Mouse (Mus musculus) WW6 (cell line): ENCODE results near the gene Gnl1.
"Not testable (repeated sequence)": the region's sequence is repeated elsewhere in the genome, so short reads cannot be mapped to it uniquely, and the experiment has no call there.

Experiments used
- DNase-seq: peaks from one replicate; pipeline ENCODE4 v3.0.0-alpha.2; 2013; ENCODE audit warnings: low read depth, low spot score

Gene Gnl1

GRCm38 (mm10) chr17:35994175-35994878, 14.7 kb downstream of the Gnl1 start:
- no peak for DNase-seq

- DNase-seq = no peak
These were observed 15.2 kb downstream of the Gnl1 start for GRCm38 (mm10) chr17:35994879-35995240.

- DNase-seq = peak; percentile 89
These were observed 17.3 kb downstream of the Gnl1 start for GRCm38 (mm10) chr17:35996949-35997348.

GRCm38 (mm10) chr17:35997713-35998510, 18.3 kb downstream of the Gnl1 start:
- DNase-seq = no peak

GRCm38 (mm10) chr17:35998545-35999305, 19.1 kb downstream of the Gnl1 start:
- no peak for DNase-seq

GRCm38 (mm10) chr17:35999356-35999755, 19.7 kb downstream of the Gnl1 start:
- DNase-seq = no peak

- no peak for DNase-seq
These were observed 20.7 kb downstream of the Gnl1 start for GRCm38 (mm10) chr17:36000349-36000748.

- DNase-seq = no peak
These were observed 21.7 kb downstream of the Gnl1 start for GRCm38 (mm10) chr17:36001121-36001897.

GRCm38 (mm10) chr17:36001966-36002365, 22.3 kb downstream of the Gnl1 start:
- DNase-seq = no peak

- no peak for DNase-seq
These were observed 23.7 kb downstream of the Gnl1 start for GRCm38 (mm10) chr17:36003331-36003730.

GRCm38 (mm10) chr17:36004409-36004808, 24.8 kb downstream of the Gnl1 start:
- not testable (repeated sequence) for DNase-seq

- no peak for DNase-seq
These were observed 35.3 kb downstream of the Gnl1 start for GRCm38 (mm10) chr17:36014977-36015376.

- no peak for DNase-seq
These were observed 37.4 kb downstream of the Gnl1 start for GRCm38 (mm10) chr17:36017046-36017445.

GRCm38 (mm10) chr17:36018979-36019378, 39.3 kb downstream of the Gnl1 start:
- DNase-seq = no peak

- no peak for DNase-seq
These were observed 39.9 kb downstream of the Gnl1 start for GRCm38 (mm10) chr17:36019519-36019918.

GRCm38 (mm10) chr17:36020191-36021073, 40.8 kb downstream of the Gnl1 start, which contains the start of gene H2-T24:
Gene H2-T24, minus strand, starts transcription at chr17:36020560.
- no peak for DNase-seq

GRCm38 (mm10) chr17:36021309-36021708, 41.7 kb downstream of the Gnl1 start:
- DNase-seq = no peak

- DNase-seq = no peak
These were observed 42.4 kb downstream of the Gnl1 start for GRCm38 (mm10) chr17:36022098-36022497.

- no peak for DNase-seq
These were observed 43.3 kb downstream of the Gnl1 start for GRCm38 (mm10) chr17:36022922-36023321.
